Mouse (Mus musculus) layer of hippocampus, adult 11-12 months (tissue): ENCODE results near the gene Hmgcl.
"Not testable (repeated sequence)": the region's sequence is repeated elsewhere in the genome, so short reads cannot be mapped to it uniquely, and the experiment has no call there.

Source experiments
- DNase-seq: peaks from one replicate; pipeline ENCODE4 v3.0.0; 2022; ENCODE audit warnings: low spot score

Gene Hmgcl

DNA sequence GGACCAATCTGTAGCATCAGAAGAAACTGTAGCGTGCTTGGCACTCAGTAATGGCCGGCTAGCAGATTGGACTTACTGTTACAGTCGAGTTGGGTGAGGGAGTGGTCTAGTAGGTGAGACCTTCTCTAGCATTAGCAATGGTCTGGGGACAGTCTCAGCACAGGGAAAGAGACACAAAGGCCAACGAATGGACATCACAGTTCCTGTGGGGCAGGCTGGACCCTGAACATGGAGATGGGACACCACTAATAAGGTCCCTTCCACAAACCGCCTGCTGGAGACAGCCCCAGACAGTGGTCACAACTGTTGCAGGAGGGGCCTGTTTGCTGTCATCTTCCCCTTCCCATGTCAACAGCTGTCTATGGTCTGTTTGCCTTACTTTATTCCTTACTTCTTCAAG, 15.5 kb downstream of the Hmgcl start:
- DNase-seq, result no peak

DNA sequence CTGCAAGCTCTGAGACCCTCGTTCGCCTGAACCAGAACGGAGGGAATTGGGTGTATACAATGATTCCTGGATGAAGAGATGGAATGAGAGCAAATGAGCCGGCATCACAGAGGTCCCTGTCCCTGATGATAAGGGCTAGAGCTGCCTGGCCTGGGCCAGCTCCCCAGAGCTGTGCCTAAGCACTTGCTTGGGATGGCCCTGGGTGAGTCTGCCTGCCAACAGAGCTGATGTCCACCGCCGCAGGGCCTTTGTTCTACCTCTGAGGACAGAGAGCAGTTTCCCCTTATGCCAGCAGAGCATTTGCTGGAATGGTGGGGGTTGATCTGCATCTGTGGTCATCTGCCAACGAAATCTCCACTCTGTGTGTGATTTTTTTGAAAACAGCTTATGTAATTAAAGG, 15.9 kb downstream of the Hmgcl start:
- DNase-seq, result no peak

DNA sequence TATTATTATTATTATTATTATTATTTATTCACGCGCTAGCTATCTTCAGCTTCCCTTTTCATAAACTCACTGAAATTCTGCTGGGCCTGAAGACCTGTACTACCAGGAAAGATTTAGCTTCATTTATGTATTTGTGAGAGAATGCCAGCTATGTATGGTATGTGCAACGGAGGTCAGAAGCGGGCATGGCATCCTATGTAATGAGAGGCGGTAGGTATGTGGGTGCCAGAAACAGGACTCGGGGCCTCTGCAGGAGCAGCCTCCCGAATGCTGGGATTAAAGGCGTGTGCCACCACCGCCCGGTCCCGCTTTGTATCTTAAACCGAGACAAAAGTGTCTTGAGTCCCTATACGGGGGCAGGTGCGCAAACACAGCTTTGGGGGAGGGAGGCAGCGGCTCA, 16.7 kb downstream of the Hmgcl start:
- DNase-seq, result no peak

DNA sequence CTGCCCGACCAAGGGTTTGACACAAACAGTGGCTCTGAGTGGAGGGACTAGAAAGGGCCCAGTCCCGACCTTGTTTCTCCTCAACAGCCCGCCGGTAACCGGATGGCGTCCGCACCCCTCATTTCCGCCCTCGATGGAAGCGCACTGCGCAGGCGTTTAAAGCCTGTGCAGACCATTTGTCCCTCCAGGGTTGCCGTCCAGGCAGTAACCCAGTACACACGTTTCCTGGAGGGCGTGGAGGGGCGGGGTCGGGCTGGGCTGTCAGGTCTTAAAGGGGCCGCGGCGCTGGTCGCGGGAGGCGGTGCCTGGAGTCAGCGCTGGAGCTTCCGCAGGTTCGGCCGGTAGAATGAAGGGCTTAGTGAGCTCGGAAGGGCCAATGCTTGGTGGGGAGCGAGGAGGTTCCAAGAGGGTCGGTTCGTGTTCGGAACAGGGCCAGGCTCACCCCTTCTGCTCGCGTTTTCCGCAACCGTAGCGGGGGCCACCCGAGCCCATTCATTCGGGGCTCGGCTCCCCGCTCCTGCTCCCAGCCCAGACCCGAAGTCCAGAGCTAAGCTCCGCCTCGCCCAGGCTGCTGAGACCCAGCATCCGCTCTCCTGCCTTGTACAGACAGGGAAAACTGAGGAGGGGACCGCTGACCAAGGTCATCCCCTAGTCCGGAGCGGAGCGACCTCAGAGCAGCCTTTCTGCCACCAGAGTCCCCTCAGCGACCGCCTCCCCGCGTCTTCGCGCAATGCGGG, 17.4 kb downstream of the Hmgcl start, which contains the start of gene Gale:
Gene Gale (plus strand): TSS at position 271 of the 737 bp plus-strand sequence.
- peak; percentile 93 for DNase-seq

DNA sequence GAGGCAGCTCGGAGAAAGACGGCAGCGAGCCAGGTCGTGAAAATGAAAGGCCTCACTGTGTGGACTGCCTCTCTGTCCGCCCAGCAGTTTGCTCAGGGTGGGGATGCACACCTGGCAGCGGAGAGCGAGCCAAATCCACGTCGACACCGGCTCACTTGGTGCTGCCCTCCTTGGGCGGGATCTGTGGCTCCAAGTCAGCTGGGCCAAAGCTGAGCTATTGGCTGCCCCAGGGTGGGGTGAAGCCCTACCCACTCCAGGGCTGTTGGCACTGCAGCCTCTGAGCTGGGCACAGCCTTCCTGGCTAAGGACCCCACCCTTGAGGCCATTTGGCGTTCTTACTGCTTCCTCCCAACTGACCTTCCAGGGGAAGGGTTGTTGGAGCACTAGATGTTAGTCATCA, 18.2 kb downstream of the Hmgcl start:
- peak; percentile 58 for DNase-seq

DNA sequence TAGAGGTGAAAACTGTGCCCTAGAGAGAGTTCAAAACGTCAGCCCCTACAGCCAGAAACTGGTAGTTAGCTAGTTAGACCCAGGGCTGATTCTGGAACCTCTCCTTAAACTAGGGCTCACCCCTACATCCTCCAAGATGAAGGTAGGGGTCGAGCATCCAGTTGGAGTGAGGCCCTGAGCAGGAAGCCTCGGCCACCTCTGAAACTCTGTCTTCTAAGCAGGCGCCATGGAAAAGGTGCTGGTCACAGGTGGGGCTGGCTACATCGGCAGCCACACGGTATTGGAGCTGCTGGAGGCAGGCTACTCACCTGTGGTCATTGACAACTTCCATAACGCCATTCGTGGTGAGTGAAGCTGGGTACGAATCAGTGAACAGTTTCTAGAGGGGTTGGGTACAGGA, 18.9 kb downstream of the Hmgcl start:
- no peak for DNase-seq

DNA sequence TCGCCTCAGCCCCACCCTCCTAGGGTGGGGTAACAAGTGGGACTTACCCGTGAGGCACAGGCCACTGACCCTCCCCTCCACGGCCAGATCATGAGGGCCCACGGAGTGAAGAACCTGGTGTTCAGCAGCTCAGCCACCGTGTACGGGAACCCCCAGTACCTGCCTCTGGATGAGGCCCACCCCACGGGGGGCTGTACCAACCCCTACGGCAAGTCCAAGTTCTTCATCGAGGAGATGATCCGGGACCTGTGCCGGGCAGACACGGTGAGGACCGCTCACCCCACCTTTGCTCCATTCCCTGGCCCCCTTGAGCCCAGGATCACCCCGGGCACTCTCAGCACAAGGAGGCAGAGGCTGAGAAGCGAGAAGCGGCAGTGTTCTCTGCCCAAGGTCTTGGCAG, 20.0 kb downstream of the Hmgcl start:
- DNase-seq, result no peak

DNA sequence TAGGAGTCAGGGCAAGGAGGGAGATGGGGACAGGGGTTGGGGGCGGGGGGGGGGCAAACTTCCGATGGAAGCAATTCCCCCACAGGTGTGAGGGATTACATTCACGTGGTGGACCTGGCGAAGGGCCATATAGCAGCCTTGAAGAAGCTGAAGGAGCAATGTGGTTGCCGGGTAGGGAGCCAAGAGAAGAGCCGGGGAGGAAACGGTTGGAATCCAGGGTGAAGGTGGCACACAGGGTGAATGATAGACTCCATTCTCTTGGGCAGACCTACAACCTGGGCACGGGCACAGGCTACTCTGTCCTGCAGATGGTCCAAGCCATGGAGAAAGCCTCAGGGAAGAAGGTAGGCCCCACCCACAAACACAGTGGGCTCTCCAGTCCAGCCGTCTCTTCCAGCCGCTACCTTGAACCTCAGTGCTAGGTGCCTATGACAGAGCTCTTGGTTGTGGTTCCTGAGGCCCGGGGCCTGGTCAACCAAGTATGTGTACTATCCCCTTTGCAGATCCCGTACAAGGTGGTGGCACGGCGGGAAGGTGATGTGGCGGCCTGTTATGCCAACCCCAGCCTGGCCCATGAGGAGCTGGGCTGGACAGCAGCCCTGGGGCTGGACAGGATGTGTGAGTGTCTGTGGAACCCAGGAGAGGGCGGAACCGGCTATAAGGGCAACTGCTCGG, 21.0 kb downstream of the Hmgcl start:
- DNase-seq, result no peak

DNA sequence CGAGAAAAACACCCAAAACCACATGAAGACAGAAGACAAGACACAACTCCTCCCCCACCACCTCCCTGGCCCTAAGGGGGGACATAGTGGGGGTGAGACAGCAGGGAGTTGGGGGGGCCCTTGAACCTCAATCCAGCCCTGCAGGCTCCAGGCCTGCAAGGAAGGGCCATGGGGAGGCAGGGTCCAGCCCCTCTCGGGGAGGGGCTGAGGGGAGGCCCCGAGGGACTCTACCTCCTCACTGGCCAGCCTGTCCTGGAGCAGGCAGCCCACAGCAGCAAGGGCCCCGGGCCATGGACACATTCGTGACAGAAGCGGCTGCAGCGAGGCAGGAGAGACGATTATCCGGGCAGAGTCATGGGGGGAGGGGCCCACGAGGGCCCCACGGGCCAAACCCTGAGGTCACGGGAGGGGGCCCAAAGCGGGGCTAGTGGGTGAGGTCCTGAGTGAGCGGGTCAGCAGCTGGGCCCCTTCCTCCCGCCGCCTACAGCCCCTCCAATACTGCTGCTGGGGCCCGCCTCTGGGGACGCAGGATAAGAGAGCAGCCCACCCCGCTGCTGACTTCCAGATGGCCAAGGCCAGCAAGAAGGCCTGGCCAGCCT, 22.1 kb downstream of the Hmgcl start:
- DNase-seq, result no peak

DNA sequence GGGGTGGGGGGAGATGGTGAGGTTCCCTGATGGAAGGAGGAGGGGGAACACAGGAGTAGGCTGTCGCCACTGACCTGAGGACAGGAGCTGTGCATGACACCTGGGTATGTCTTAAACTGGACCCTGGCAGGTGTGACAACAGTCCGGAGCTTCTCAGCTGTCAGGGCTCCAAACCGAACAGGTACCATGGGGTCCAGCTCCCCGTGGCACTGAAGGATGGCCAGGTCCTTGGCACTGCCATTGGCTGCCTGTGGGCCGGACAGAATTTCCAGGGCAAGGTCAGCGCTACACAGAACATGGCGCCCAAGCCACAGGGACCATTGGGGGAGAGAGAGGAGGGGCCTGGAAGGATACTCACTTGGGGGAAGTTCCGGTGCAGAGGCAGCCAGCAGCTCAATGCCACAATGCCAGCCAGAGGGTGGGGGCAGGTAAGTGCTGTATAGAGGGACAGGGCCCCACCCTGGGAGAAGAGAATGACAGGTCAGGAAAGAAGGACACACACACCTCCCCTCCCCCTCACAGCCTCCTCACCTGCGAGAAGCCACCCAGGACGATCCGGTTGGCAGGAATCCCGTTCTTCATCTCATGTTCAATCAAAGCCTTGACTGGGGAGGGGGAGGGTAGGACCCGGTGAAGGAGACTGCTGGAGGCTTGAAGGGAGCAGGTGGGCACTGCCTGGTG, 23.0 kb downstream of the Hmgcl start:
- no peak for DNase-seq

DNA sequence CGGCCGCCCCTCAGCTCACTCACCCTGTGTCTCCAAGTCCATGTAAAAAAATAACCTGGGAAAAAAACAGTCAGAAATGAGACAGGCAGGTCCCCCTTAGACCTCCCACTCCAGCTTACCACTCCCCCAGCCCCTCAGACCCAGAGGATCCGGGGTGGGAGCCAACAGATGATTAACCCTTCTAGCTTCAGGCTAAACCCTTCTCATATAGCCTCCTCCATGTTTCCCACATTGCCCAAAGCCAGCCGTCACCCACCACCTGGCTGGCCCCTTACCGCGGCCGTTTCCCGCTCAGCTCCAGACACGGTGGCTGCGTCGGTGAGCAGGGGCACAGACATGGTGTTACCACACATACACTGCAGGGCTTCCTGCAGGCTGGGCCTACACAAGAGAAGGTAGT, 24.3 kb downstream of the Hmgcl start:
- no peak for DNase-seq

DNA sequence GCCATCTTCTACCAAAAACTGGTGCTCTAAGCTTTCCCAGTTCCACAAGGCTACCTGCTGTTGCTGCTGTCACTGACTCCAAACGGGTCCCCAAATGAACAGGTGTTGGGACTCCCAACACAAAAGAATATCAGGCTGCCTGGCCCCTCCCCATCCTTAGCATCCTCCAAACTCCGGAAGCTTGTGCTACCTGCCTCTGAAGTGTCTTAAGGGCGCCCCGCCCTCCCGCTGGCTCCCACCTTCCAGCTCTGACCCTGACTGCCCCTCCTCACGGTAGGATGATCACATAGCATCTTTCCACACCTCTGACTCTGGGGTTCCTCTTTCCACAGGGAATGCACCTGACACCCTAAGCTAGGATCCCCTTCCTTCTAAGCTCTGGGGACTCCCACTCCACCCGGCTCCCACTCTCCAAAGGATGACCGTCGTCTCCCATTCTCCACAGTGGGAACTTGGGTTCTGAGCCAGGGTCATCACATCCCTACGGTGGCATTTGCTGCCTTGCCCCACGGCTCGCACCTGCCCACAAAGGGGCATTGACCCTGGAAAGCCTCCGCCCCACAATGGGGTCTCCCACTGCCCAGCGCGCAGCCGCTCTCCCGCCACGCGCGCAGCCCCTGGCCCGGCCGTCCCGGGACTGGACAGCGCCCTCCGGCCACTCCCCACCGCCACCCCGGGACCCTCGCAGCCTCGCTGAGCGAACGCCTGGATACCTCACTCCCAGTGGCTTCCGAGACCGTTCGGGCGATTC, 25.7 kb downstream of the Hmgcl start:
- DNase-seq, result no peak

DNA sequence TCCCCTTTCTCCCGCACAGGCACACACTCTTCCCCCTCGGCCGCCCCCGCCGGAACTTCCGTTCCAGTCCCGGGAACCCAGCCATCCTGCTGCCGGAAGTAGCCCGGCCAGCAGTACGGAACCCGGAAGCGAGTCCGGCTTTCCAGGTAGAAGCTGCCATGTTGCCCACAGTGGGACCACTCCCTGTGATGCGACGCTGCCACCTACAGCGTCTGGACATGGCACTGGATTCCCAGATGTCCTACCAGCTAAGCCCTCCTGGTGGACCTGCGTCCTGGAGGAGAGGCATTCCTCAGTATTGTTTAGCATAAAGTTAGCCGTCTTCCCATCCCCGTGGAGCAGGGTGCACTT, 26.3 kb downstream of the Hmgcl start, which contains the start of gene Lypla2:
Gene Lypla2 (minus strand): TSS at position 71 of the 351 bp plus-strand sequence.
- DNase-seq, result peak; percentile 90

DNA sequence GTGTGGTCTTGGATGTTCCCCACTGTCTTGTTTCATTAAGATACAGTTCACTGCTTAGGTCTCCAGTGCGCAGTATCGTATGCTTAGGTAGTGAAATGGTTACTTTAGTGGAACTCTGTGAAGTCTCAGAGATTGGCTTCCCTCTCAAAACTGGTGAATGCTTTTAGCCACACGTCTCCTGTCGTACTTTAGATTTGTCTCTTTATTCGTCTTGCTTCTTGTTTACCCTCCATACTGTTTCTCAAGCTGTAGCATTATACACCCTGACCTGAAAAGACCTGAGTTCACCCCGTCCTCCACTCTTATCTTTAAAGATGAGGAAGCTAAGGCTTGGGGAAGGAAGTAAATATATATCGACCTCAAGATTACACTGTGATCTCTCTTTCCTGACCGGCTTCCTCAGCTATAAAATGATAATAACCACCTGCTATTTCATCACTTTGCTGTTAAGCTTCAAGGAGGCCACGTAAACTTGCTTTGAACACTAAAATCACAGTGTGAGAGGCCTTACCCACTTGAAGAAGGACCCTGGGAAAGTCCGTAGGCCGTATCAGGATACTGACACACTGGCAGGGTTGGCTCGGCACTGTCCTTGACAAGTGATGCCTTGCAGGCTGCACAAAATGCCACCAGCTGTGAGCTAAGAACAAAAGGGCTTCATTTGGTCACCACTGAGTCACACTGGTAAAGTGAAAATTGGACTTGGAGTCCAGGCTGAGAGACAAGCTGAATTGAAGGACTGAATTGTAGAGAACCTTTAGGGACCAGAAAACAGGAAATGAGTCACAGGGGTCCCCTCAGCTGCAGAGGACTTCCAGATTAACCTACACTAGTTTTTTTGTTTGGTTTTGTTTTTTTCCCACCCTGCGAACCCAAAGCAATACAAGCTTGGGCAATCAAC, 26.9 kb downstream of the Hmgcl start:
- no peak for DNase-seq

DNA sequence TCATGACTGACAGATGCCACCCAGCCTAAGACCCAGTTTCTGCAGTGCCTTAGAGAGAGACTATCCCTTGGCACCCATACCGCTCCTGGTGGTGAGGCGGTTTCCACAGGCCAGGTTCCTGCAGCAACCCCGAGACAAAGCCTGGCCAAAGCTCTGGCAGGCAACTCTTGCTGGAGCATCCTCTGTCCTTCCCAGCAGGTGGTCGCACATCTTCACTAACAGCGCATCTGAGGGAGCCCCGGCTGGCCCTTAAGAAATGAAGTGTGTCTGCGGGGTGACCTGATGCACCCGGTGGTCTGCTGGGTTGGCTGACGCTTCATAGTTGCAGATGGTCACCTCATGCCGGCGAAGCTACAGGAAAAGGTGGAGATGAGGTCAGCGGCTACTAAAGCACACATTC, 29.9 kb downstream of the Hmgcl start:
- DNase-seq, result no peak

DNA sequence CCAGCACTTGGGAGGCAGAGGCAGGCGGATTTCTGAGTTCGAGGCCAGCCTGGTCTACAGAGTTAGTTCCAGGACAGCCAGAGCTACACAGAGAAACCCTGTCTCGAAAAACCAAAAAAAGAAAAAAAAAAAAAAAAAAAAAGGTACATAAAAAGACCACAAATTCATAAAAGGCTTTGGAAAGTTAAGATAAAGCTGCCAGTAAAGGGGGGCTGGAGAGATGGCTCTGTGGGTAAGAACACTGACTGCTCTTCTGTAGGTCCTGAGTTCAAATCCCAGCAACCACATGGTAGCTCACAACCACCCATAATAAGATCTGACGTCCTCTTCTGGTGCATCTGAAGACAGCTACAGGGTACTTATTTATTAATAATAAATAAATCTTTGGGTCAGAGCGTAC, 34.0 kb downstream of the Hmgcl start:
- DNase-seq, result not testable (repeated sequence)

DNA sequence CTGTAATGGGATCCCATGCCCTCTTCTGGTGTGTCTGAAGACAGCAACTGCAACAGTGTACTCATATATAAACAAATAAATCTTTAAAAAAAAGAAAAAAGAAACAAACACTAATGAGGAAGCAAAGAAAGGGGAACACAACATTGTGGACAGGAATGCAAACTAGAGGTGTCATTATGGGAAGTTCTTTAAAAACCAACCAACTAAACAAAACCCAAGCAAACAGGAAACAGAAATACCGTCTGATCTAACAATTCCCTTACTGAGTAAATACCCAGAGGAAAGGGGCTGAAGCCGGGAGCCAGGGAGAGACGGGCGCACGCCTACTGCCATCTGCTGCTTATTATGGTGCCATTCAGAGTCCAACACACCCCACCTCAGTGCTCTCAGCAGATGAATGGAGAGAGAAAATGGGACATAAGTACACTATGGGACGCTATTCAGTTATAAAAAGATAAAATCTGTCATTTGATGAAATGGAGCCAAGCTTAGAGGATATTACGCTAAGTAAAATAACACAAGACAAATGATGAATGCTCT, 35.3 kb downstream of the Hmgcl start:
- peak; percentile 84 for DNase-seq

DNA sequence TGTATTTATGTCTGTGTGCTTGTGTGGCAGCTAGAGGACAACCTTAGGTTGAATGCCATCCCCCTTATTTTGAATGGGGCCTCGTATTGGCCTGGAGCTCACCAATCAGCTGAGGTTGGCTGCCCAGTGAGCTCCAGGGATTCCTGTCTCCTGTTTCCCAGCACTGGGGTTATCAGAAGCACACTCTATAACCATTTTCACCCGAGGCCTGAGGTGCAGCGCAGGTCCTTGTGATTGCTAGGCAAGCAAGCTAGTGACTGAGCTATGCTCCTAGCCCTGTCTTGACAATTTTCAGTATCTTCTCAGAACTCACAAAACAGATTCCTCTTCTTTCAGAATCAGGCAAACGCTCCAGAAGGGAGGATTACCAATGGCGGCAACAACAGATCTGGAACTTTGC, 38.3 kb downstream of the Hmgcl start:
- no peak for DNase-seq

DNA sequence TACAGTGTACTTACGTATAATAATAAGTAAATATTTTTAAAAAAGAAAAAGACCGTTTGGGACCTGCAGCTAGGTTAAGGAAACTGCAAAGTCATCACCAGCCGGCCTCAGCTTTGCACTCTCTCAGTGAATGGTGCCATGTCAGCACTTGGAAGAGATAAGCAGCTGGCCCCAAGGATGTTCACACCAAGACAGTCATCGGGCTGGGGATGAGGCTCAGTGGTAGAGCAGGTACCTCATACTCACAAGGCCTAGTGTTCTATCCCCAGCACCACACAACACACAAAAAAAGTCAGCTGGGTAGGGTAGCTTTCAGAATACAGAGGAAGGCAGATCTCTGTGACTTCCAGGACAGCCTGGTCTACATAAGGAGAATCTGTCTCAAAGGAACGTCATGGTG, 38.9 kb downstream of the Hmgcl start:
- no peak for DNase-seq

DNA sequence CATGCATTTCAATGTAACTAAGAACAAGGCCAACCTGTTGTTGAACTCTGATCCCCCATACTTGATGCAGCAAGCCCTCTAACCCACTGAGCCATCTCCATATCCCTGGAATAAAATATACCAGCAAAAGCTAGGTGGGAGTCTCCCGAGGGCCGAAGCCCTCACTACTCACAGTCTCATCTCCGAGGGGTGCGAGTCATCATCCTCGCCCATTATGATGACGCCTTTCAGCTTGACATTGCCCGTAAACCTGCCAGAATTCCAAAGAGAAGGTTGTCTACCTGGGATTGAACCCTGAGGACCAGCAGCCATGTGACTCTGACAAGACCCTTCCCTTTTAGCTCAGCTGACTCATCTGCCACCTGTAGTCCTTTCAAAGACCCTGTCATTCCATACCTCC, 39.5 kb downstream of the Hmgcl start:
- DNase-seq, result no peak
